Mouse (Mus musculus): Measurements from ENCODE around the gene Gdpd3. TPM values are rescaled to one million over a fixed set of nuclear protein-coding genes. Genes with fewer than 3 reads are reported as not detected.

Gene Gdpd3
- polyA plus RNA-seq, 1 experiment from 2014 or later, result 2.4 TPM

DNA sequence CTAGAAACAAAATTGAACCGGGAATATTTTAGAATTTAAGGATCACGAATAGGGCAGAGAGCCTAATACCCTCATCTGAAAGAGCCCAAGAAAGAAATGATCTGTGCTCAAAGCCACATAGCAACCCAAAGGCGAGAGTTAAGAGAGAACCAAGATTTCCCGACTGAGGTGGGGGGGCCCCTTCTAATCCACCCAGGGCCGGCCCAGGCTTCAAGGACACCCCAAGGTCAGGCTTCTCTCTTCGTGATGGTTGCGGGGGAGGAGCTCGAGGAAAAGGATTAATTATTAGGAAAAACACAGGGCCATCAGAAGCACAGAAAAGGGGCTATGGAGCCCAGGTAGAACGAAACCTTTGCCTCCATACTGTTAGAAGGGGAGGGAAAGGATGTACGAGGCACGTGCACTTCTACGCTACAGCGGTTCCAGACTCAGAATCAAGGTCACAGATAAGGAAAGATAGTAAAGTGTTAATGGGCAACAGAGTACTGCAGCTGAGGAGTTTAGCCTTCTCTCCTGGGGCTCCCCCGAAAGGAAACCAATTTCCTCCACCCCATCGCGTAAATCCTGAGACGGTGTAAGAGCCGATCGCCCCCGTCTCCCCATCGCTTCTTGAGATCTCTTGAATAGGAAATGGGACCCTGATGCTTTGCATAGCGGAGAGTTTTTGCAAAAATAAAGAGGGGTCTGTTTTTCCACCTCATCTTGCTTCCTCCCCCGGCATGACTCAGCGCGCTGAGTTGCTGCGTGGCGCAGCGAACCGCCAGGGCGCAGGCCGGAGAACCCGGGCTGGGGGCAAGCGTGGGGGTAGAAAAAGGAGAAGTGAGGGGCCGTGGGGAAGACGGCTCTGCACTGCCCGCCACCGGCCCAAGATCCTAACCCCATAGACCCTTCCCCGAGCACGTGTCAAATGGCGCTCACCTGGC lies 32.3 kb downstream of the Gdpd3 start:
- ATAC-seq (ENCODE audit: insufficient number of reproducible peaks, insufficient read depth, low FRiP score, low TSS enrichment, low read depth), result no peak
- Histone ChIP-seq H3K4me2 (peak overlapping the region; percentile 73), H3K27me3 (no peaks in the 10 kb centered on the region), H3K4me1 (replicated peaks) (peaks cover 33% of the 10 kb centered on the region), H3K9ac (replicated peaks) (peak overlapping the region; percentile 90), H3K36me3 (peaks cover 48% of the 10 kb centered on the region), H3K4me3 (replicated peaks) (peak overlapping the region; percentile 85), H3K9me3 (no peaks in the 10 kb centered on the region), H3K27ac (peak overlapping the region; percentile 97)
- 1% methylated on average over 40 of the region's 40 CpGs for WGBS

DNA sequence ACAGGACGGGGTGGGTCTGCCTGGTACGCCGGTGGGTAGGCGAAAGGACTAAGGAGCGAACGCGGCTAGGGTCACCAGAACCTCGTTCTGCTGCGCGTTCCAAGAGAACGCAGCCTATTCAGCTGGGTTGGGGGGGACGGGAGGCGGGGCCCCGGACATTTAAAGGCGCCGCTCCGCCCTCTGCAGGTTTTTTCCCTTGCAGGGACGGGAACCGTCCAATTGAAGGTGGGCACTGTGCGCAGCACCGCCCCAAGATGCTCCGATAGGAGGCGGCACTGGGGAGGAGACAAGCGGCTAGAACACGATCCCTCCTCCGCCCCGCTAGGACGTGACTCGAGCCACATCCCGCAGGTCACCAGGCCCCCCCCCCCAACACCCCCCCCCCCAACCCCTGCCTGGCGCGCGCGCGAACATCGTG lies 32.9 kb downstream of the Gdpd3 start:
- Histone ChIP-seq H3K27ac (peak overlapping the region; percentile 97), H3K9ac (replicated peaks) (peak overlapping the region; percentile 90), H3K4me1 (replicated peaks) (peaks cover 33% of the 10 kb centered on the region), H3K9me3 (no peaks in the 10 kb centered on the region), H3K4me3 (replicated peaks) (peak overlapping the region; percentile 85), H3K36me3 (peaks cover 53% of the 10 kb centered on the region), H3K4me2 (peak overlapping the region; percentile 73), H3K27me3 (no peaks in the 10 kb centered on the region)
- peak; percentile 96 for ATAC-seq (ENCODE audit: insufficient number of reproducible peaks, insufficient read depth, low FRiP score, low TSS enrichment, low read depth)
- WGBS, result 1% methylated on average over 36 of the region's 36 CpGs

DNA sequence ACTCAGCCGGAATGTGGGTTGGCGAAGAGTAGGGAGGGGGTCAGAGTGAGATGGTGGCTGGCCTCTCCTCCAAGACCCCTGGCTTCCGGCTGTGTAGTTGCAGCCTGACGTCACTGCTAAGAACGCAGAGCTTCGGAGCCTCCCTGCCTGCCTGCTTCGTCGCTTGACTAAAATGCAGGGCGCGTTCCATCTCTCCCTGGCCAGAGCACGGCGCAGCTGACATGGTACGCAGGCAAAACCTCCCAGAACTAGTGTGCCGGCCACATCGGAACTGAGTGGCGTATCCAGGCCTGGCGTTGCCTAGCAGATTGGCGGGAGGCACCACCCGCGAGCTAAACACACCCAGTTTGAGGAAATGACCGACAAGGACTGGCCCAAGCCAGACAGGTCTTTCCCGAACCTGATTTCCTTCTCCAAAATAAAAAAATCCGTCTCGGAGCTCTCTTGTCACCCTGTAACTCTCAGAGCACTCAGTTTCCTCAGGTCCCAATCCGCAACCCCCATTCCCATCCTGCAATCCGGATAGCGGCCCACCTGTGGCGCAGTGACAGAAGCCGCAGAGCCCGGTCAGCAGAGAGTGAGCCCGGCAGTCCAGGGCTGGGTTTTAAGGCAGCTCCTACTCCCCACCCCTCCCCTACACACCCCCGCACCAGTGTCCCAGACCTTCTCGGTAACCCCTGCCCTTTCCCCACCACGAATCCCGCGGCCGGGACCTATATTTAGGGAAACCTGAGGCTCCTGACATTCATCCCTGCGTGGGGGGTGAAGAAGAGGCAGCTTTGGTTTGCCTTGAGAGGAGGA lies 33.5 kb downstream of the Gdpd3 start:
- Histone ChIP-seq H3K4me3 (replicated peaks) (peak overlapping the region; percentile 85), H3K4me2 (peak overlapping the region; percentile 73), H3K27ac (peak overlapping the region; percentile 97), H3K4me1 (replicated peaks) (peaks cover 33% of the 10 kb centered on the region), H3K9ac (replicated peaks) (peak overlapping the region; percentile 75), H3K36me3 (peaks cover 52% of the 10 kb centered on the region), H3K27me3 (no peaks in the 10 kb centered on the region), H3K9me3 (no peaks in the 10 kb centered on the region)
- ATAC-seq (ENCODE audit: insufficient number of reproducible peaks, insufficient read depth, low FRiP score, low TSS enrichment, low read depth), result peak; percentile 89
- 1% methylated on average over 38 of the region's 38 CpGs for WGBS

DNA sequence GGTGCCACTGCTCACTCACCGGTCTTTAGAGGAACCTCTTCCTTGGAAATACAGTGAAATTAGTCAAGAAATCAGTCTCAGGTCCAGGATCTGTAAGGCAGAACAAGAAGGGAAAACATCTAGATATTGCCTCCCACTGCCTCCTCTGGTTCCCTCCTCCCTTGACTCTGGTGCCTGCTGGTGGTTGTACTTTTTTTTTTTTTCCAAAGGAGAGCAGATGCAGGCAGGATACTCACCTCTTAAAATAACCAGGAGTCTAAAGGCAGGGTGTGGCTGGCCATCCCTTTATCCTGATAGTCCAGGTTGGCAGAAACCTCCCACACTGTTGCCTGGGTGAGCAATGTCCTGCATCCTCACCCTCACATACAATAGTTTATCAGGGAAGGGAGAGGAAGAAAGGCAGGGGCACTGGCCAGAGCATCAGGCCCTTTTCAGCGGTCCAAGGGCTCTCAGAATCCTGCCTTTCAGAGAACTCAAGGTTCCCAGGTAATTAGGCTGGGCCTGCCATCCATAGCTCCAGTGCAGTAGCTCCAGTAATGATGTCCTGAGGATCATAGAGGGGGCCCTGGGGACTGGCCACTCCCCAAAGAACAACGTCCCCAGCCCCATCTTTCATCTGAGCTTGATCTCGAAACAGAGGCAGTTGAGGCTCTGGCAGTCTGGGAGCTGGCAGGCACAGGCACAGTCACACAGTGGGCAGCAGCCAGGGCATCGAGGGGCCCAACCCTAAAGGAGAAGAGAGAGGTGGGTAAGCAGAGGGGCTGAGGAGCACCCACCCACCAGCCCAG lies 34.3 kb downstream of the Gdpd3 start:
- Histone ChIP-seq H3K36me3 (peaks cover 51% of the 10 kb centered on the region), H3K4me3 (replicated peaks) (peak overlapping the region; percentile 85), H3K27ac (peak overlapping the region; percentile 97), H3K9ac (replicated peaks) (peak overlapping the region; percentile 75), H3K4me2 (peak overlapping the region; percentile 73), H3K27me3 (no peaks in the 10 kb centered on the region), H3K4me1 (replicated peaks) (peaks cover 33% of the 10 kb centered on the region), H3K9me3 (no peaks in the 10 kb centered on the region)
- 45% methylated on average over 5 of the region's 5 CpGs for WGBS
- ATAC-seq (ENCODE audit: insufficient number of reproducible peaks, insufficient read depth, low FRiP score, low TSS enrichment, low read depth), result no peak

DNA sequence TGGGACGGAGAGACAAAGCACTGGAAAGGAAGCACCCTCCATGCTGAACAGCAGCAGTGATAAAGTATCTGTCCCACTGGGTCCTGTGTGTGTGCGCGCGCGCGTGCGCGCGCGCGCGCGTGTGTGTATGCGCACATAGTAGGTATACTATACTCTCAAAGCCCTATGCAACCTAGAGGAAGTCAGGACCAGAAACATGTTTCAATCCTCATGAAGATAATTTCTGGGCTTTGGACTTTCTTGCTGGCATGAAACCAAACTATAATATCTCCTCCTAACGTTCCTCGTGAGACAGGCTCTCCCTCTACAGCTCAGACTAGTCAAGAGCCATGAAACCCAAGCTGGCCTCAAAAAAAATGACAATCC lies 34.9 kb downstream of the Gdpd3 start:
- Histone ChIP-seq H3K36me3 (peaks cover 49% of the 10 kb centered on the region), H3K4me1 (replicated peaks) (peaks cover 33% of the 10 kb centered on the region), H3K9me3 (no peaks in the 10 kb centered on the region), H3K4me3 (replicated peaks) (no peak overlapping the region), H3K9ac (replicated peaks) (peak overlapping the region; percentile 31), H3K27ac (no peak overlapping the region; the same call in 1 of the 2 replicates), H3K27me3 (no peaks in the 10 kb centered on the region), H3K4me2 (no peak overlapping the region; the same call in 1 of the 2 replicates)
- ATAC-seq (ENCODE audit: insufficient number of reproducible peaks, insufficient read depth, low FRiP score, low TSS enrichment, low read depth), result no peak
- 95% methylated on average over 16 of the region's 16 CpGs for WGBS

DNA sequence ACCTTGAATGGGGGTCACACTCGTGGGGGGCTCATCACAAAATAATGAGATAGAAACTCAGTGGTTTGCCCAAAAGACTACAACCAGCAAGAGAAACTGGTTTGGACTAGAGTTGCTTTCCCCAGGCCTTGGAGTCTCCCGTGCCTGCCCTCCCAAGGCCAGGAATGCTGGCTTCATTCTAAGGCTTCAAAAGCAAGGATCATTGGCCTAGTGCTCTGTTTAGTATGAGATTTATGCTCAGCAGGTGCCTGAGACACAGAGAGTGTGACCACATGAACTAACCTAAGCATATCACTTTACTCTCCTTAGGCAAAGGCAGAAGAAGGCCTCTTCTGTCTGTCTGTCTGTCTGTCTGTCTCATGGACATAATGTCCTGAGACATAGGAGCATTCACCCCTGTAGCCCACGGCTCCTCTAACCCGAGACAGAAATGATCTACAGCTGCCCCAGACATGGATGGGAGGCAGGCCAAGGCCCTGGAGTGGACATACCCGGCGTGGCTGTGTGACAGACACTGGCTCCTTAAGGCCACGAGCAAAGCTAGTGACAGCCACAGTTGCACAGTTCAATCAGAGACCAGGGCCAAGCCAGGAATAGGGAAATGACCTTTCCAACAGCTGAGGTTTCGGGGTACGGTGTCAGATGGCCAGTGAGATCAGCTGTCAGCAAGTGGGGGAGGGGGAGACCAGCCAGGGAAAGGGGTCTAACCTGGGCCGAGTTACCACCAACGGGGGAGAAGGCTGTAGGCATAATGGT lies 36.2 kb downstream of the Gdpd3 start:
- Histone ChIP-seq H3K9ac (replicated peaks) (no peak overlapping the region), H3K36me3 (peaks cover 43% of the 10 kb centered on the region), H3K9me3 (no peaks in the 10 kb centered on the region), H3K4me3 (replicated peaks) (no peak overlapping the region), H3K4me2 (no peak overlapping the region), H3K4me1 (replicated peaks) (peaks cover 26% of the 10 kb centered on the region), H3K27me3 (no peaks in the 10 kb centered on the region), H3K27ac (no peak overlapping the region; the same call in 1 of the 2 replicates)
- no peak for ATAC-seq (ENCODE audit: insufficient number of reproducible peaks, insufficient read depth, low FRiP score, low TSS enrichment, low read depth)
- WGBS, result 82% methylated on average over 11 of the region's 11 CpGs

DNA sequence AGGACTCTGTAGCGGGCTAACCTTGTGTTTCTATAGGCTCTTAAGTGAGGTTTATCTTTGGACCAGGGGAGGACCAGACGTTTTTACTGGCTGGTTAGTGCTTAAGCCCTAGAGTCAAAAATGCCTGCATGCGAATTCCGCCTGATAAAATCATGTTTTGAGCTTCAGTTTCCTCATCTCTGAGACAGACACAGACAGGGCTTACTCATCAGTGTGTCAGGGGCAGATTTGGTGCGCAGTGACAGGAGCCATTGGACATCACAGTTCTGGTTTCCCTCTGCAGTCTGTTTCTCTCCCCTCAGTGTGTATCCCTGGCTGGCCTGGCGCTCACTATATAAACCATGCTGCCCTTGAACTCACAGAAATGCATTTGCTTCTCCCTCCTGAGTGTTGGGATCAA lies 37.0 kb downstream of the Gdpd3 start:
- Histone ChIP-seq H3K36me3 (peaks cover 39% of the 10 kb centered on the region), H3K9ac (replicated peaks) (no peak overlapping the region), H3K4me1 (replicated peaks) (peaks cover 26% of the 10 kb centered on the region), H3K9me3 (no peaks in the 10 kb centered on the region), H3K4me3 (replicated peaks) (no peak overlapping the region), H3K4me2 (no peak overlapping the region), H3K27ac (no peak overlapping the region), H3K27me3 (no peaks in the 10 kb centered on the region)
- WGBS, result 89% methylated on average over 6 of the region's 6 CpGs
- ATAC-seq (ENCODE audit: insufficient number of reproducible peaks, insufficient read depth, low FRiP score, low TSS enrichment, low read depth), result no peak

DNA sequence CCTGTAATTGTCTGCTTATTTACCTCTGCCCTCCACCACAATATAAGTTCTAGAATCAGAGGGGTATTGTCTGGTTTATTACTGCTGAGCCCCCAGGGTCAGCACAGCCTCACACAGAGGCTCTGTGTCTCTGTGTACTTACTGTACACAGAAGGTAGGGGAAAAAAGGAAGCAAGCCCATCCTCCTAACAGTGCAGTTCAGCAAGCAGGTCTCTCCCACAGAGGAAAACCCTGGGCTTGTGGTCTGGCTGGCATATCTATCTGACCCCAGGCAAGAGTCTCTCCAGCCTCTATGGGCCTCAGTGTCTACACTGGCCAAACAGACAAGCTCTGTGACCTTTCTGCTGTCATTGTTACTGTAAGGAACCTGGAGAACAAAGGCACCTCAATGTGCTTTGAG lies 37.6 kb downstream of the Gdpd3 start:
- H3K36me3 ChIP-seq, result peaks cover 39% of the 10 kb centered on the region
- ATAC-seq (ENCODE audit: insufficient number of reproducible peaks, insufficient read depth, low FRiP score, low TSS enrichment, low read depth), result no peak
- H3K4me1 ChIP-seq (replicated peaks), result peaks cover 31% of the 10 kb centered on the region
- H3K9ac ChIP-seq (replicated peaks), result no peak overlapping the region
- no peaks in the 10 kb centered on the region for H3K9me3 ChIP-seq
- H3K4me2 ChIP-seq, result no peak overlapping the region
- H3K27me3 ChIP-seq, result no peaks in the 10 kb centered on the region
- H3K4me3 ChIP-seq (replicated peaks), result no peak overlapping the region
- H3K27ac ChIP-seq, result 0 out of 2 replicates have a peak overlapping the region, but pooled peaks have one; percentile 41

DNA sequence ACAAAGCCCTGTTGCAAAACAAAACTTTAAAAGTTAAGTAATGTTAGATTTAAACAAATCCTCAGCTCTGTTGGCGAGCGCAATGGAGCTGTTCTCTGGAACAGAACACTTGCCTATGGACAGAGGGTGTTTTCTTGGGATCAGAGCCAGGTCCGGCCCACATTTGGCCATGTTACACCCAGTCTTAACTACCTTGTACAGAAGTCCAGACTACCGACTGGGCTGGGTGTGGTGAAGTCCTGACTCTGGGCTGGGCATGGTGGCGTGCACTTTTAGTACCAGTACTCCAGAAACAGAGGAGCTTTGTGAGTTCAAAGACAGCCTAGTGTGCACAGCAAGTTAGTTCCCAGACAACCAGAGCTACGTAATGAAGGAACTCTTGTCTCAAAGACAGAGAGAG lies 40.8 kb downstream of the Gdpd3 start:
- WGBS, result 82% methylated on average over 6 of the region's 6 CpGs
- ATAC-seq (ENCODE audit: insufficient number of reproducible peaks, insufficient read depth, low FRiP score, low TSS enrichment, low read depth), result no peak
- peaks cover 39% of the 10 kb centered on the region for H3K36me3 ChIP-seq

DNA sequence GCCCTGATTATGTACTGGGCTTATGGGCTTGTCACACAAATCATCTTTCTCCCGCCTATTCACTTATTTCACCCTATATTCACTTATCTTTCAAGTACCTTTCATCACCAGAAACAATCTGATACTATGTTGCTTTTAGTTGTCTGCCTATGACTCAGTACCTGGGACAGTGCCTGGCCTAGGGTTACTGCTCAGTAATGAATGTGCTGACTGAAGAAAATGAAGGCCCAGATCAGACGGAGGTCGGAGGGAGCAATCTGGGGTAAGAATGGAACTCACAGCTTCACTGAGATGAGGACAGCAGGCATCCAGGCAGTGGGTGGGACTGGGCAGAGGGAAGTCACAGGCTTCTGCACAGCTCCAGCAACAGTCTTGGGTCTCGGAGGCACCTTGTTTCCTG lies 41.3 kb downstream of the Gdpd3 start:
- Histone ChIP-seq H3K4me3 (replicated peaks) (no peak overlapping the region), H3K36me3 (peaks cover 38% of the 10 kb centered on the region), H3K9ac (replicated peaks) (peak overlapping the region; percentile 81; the same call in 1 of the 2 replicates), H3K27me3 (no peaks in the 10 kb centered on the region), H3K27ac (no peak overlapping the region), H3K4me2 (peak overlapping the region; percentile 85), H3K9me3 (no peaks in the 10 kb centered on the region), H3K4me1 (replicated peaks) (peaks cover 24% of the 10 kb centered on the region)
- 72% methylated on average over 4 of the region's 4 CpGs for WGBS
- no peak for ATAC-seq (ENCODE audit: insufficient number of reproducible peaks, insufficient read depth, low FRiP score, low TSS enrichment, low read depth)

More for the DNA sequence above, 40.8 kb downstream of the Gdpd3 start:
- no peak overlapping the region for H3K9ac ChIP-seq (replicated peaks)
- no peak overlapping the region for H3K27ac ChIP-seq
- no peak overlapping the region for H3K4me2 ChIP-seq
- H3K4me1 ChIP-seq (replicated peaks), result peaks cover 24% of the 10 kb centered on the region
- no peak overlapping the region for H3K4me3 ChIP-seq (replicated peaks)
- H3K27me3 ChIP-seq, result no peaks in the 10 kb centered on the region
- H3K9me3 ChIP-seq, result no peaks in the 10 kb centered on the region
